Mouse (Mus musculus): ENCODE data around the gene Sema3f. TPM values are rescaled to one million over a fixed set of nuclear protein-coding genes. Genes with fewer than 3 reads are reported as not detected.

The Sema3f gene
- polyA plus RNA-seq (2012; ENCODE audit: insufficient read depth, insufficient read length, low replicate concordance, missing spikeins) = not detected in 2 replicates

DNA sequence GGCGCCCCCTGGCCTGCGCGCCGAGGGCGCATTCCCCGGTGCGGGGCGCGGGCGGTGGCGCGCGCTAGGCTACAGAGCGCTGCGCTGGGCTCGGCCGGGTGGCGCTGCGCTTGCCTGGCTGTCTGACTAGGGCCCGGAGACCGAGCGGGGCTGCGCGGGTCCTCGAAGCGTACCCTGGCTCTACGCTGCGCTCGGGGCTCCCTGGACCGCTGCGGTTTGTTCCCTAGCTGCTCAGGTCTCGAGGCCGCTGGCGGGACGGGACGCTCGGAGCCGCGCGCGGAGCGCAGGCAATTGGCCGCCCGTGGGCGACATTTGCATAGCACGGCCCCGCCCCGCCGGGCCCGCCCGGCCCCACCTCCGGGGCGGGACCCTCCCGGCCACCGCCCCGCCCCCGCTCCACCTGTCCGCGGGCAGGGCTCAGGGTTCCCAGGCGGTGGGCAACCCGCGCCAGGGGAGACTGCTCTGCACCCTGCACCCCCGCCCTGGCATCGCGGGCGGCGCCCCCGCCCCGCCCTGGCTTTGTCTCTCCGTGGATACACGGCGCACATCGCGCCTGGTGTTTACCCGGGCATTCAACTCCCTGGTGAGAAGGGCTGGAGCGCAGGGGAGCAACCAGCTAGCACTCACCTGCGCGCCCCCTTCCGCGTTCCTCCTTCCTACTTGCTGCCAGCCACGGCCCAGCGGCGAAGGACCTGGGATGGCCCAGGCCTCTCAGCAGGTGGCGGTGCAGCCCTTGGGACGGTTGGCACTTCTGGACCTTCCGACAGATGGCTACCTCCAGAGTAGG, at the start of gene Sema3f:
Sema3f (minus strand) TSS at position 779 of the 787 bp plus-strand sequence.
- Histone ChIP-seq H3K27ac (ENCODE audit: insufficient read depth, low read depth, low read length) (no peak within 1 kb of the TSS), H3K4me3 (ENCODE audit: insufficient read depth, low read depth, low read length) (peak within 1 kb of the TSS; percentile 69), H3K4me1 (ENCODE audit: control insufficient read depth, insufficient read depth, low read length) (peaks cover 43% of the 10 kb centered on the region)
- WGBS = 3% methylated on average over 85 of the region's 86 CpGs
- TF ChIP-seq POLR2A (IDR thresholded peaks at IDR 0.05; ENCODE audit: insufficient read depth, low read depth, low read length) = no peak
- no peak for TF ChIP-seq CTCF (IDR thresholded peaks at IDR 0.05; ENCODE audit: insufficient read depth, low read depth, low read length)

DNA sequence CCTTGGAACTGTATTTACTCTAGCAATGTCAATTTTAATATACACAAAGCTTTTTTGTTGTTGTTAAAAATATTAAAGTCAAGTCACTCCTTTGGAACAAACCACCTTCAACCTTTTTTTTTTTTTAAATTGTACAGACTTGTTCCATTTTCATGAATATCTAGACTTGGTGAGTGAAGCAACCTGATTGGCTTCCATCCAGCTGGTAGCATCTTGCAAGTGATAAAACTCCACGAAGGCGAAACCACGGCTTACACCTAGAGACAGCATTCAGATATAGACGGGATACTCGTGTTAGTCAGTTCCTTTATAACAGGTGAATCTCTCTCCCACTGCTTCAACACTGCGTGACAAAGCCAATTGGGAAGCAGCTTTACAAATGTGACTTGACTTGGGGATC, 49.3 kb upstream of the Sema3f start:
- no peak overlapping the region for H3K27ac ChIP-seq (ENCODE audit: insufficient read depth, low read depth, low read length)
- H3K4me1 ChIP-seq (ENCODE audit: control insufficient read depth, insufficient read depth, low read length) = no peaks in the 10 kb centered on the region
- no peak for TF ChIP-seq CTCF (IDR thresholded peaks at IDR 0.05; ENCODE audit: insufficient read depth, low read depth, low read length)
- TF ChIP-seq POLR2A (IDR thresholded peaks at IDR 0.05; ENCODE audit: insufficient read depth, low read depth, low read length) = no peak
- WGBS = 89% methylated on average over 6 of the region's 6 CpGs
- no peak overlapping the region for H3K4me3 ChIP-seq (ENCODE audit: insufficient read depth, low read depth, low read length)

DNA sequence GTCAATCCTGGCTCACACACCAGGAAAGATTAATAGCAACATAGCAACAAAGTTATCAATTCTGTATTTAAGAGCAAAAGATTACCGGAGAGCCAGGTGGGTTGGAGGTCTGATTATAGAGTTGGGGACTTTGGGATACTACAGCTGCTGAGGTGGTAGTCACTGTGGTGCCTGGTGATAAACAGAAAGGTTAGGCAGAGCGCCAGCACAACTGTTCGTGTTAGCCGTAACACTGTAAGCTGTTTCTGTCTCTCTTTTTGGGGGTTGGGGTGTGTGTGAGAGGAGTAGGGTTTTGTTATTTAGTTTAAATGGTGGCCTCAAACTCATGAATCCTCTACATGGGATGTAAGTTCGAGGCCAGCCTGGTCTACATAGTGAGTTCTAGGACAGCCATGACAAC, 40.1 kb upstream of the Sema3f start:
- no peak overlapping the region for H3K27ac ChIP-seq (ENCODE audit: insufficient read depth, low read depth, low read length)
- H3K4me1 ChIP-seq (ENCODE audit: control insufficient read depth, insufficient read depth, low read length) = no peaks in the 10 kb centered on the region
- no peak for TF ChIP-seq POLR2A (IDR thresholded peaks at IDR 0.05; ENCODE audit: insufficient read depth, low read depth, low read length)
- TF ChIP-seq CTCF (IDR thresholded peaks at IDR 0.05; ENCODE audit: insufficient read depth, low read depth, low read length) = no peak
- no peak overlapping the region for H3K4me3 ChIP-seq (ENCODE audit: insufficient read depth, low read depth, low read length)
- WGBS = 68% methylated on average over 5 of the region's 5 CpGs

DNA sequence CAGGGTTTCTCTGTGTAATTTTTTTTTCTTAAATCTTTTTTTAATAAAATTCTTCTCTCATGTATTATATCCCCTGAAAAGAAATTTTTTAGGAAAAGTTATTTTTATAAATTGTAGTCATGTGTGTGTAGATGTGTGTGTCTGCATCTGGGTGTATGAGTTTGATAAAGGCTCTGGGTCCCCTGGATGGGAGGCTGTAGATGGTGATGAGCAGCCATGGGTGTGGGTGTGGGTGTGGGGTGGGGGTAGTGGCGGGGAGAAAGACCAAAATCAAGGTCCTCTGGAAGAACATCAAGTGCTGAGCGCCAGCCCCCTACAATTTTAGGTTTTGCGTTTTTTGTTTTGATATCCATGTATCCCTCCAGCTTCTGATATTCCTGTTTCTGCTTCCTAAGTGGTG, 37.8 kb upstream of the Sema3f start:
- Histone ChIP-seq H3K4me3 (ENCODE audit: insufficient read depth, low read depth, low read length) (no peak overlapping the region), H3K4me1 (ENCODE audit: control insufficient read depth, insufficient read depth, low read length) (no peaks in the 10 kb centered on the region), H3K27ac (ENCODE audit: insufficient read depth, low read depth, low read length) (no peak overlapping the region)
- 77% methylated on average over 3 of the region's 3 CpGs for WGBS
- no peak for TF ChIP-seq POLR2A (IDR thresholded peaks at IDR 0.05; ENCODE audit: insufficient read depth, low read depth, low read length)
- no peak for TF ChIP-seq CTCF (IDR thresholded peaks at IDR 0.05; ENCODE audit: insufficient read depth, low read depth, low read length)

DNA sequence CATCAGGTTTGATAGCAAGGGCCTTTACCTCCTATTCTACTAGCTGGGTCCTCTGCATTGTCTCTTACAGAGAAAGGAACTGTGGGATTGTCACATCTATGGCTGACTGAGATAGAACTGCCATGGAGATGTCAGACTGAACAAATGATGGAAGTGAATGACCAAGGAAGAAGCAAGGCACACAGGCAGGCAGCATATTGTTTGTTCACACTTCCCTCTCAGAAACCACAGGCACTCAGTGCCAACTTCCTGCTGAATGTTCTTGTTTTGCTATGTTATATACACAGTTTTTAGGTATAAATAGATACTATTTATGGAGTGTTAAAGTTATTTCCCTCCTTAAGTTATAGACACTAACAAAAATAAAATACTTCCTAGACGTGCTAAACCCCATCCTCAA, 37.0 kb upstream of the Sema3f start:
- H3K4me1 ChIP-seq (ENCODE audit: control insufficient read depth, insufficient read depth, low read length) = no peaks in the 10 kb centered on the region
- H3K27ac ChIP-seq (ENCODE audit: insufficient read depth, low read depth, low read length) = no peak overlapping the region
- WGBS = 63% methylated on average over 1 of the region's 1 CpGs
- no peak overlapping the region for H3K4me3 ChIP-seq (ENCODE audit: insufficient read depth, low read depth, low read length)
- TF ChIP-seq CTCF (IDR thresholded peaks at IDR 0.05; ENCODE audit: insufficient read depth, low read depth, low read length) = no peak

DNA sequence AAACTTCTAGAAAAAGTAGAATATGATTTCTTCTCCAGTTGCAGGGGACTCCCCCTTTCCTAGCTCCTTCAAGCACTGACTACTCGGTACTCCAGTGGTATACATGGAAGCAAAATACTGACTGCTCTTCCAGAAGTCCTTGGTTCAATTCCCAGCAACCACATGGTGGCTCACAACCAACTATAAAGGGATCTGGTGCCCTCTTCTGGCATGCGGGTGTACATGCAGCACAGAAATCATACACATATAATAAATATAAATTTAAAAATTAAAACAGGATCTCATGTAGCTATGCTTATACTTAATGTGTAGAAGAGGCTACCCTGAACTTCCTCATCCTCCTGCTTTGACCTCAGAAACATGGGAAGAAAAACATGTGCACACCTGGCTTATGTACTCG, 36.4 kb upstream of the Sema3f start:
- TF ChIP-seq CTCF (IDR thresholded peaks at IDR 0.05; ENCODE audit: insufficient read depth, low read depth, low read length) (no peak), POLR2A (IDR thresholded peaks at IDR 0.05; ENCODE audit: insufficient read depth, low read depth, low read length) (no peak)
- WGBS = 95% methylated on average over 3 of the region's 3 CpGs
- no peak overlapping the region for H3K4me3 ChIP-seq (ENCODE audit: insufficient read depth, low read depth, low read length)
- no peaks in the 10 kb centered on the region for H3K4me1 ChIP-seq (ENCODE audit: control insufficient read depth, insufficient read depth, low read length)
- no peak overlapping the region for H3K27ac ChIP-seq (ENCODE audit: insufficient read depth, low read depth, low read length)

DNA sequence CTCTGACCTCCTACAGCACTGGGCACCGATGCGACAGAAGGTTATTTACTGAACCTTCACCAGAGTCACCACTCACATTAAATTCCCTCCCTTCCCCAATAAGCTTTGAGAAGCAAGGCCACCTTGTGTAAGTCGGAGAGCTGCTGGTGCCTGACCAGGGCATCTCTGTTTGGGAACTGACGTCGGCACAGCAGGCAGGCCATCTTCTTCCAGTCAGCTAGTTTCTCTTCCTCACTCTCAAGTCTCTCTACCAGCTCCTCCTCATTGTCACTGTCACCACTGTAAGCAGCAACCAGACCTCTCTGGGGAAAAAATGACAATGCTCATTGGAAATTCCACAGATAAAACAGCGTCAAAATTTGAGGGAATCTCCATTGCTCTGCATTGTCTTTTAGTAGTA, 33.8 kb upstream of the Sema3f start:
- TF ChIP-seq CTCF (IDR thresholded peaks at IDR 0.05; ENCODE audit: insufficient read depth, low read depth, low read length) = no peak
- no peak for TF ChIP-seq POLR2A (IDR thresholded peaks at IDR 0.05; ENCODE audit: insufficient read depth, low read depth, low read length)
- H3K27ac ChIP-seq (ENCODE audit: insufficient read depth, low read depth, low read length) = no peak overlapping the region
- no peak overlapping the region for H3K4me3 ChIP-seq (ENCODE audit: insufficient read depth, low read depth, low read length)
- WGBS = 91% methylated on average over 6 of the region's 6 CpGs
- H3K4me1 ChIP-seq (ENCODE audit: control insufficient read depth, insufficient read depth, low read length) = no peaks in the 10 kb centered on the region

DNA sequence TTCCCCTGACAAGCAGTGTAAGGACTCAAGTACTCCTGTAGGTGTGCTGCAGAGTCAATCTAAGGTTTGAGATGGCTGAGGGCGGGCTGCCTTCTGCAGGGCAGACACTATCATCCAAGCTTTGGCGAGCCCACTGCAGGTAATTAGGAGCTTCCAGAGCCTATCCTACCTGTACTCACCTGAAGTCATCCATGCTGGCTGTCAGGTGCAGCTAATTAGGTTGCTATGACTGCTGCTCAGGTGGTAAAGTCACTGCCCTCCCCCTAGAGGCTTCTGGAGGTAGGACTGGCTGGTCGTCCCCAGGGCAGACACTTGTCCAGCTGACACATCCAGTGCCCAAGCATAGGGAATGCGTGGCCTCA, 28.5 kb upstream of the Sema3f start:
- WGBS = 48% methylated on average over 4 of the region's 4 CpGs
- peaks cover 22% of the 10 kb centered on the region for H3K4me1 ChIP-seq (ENCODE audit: control insufficient read depth, insufficient read depth, low read length)
- H3K27ac ChIP-seq (ENCODE audit: insufficient read depth, low read depth, low read length) = no peak overlapping the region
- no peak overlapping the region for H3K4me3 ChIP-seq (ENCODE audit: insufficient read depth, low read depth, low read length)
- TF ChIP-seq POLR2A (IDR thresholded peaks at IDR 0.05; ENCODE audit: insufficient read depth, low read depth, low read length) (no peak), CTCF (IDR thresholded peaks at IDR 0.05; ENCODE audit: insufficient read depth, low read depth, low read length) (peak; percentile 29; the same call in 1 of the 2 replicates)

DNA sequence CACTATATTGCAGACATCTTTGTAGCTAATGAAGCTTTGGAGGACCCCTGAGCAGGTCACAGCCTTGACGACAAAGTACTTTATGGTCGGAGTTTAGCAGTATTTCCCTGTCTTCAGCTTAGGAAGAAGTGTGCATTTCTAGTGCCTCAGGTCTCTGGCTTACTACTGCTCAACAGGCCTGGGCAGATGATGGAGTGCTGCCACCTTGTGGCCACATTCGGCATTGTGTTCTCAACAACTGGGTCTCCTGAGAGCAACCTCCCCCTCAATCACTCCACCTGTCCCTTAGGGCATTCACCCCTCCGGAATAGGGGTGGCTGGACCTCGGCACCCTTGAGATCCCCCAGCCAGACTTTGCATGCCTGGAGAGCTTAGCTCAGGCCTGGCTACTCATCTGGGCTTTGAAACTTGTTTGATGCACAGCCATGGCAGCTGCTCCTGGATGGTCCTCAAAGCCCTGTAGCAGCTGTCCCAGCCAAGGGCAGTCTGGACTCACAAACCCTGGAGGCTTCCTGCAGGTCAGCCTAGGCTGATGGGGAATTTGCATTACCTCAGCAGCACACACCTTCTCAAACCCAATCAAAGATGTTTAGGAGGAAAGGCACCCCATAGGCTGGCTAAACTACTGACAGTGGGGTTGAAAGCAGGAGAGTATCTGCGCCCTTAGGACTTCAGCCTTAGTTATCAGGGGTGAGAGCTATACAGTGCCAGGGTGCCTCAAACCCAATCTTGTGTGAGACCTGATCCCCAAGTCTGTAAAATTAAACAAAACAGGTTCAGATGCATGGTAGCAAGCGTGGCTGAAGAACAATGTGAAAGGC, 28.0 kb upstream of the Sema3f start:
- Histone ChIP-seq H3K4me3 (ENCODE audit: insufficient read depth, low read depth, low read length) (no peak overlapping the region), H3K4me1 (ENCODE audit: control insufficient read depth, insufficient read depth, low read length) (peaks cover 22% of the 10 kb centered on the region), H3K27ac (ENCODE audit: insufficient read depth, low read depth, low read length) (no peak overlapping the region)
- 20% methylated on average over 7 of the region's 7 CpGs for WGBS
- TF ChIP-seq POLR2A (IDR thresholded peaks at IDR 0.05; ENCODE audit: insufficient read depth, low read depth, low read length) (no peak), CTCF (IDR thresholded peaks at IDR 0.05; ENCODE audit: insufficient read depth, low read depth, low read length) (peak; percentile 70)
